Mouse (Mus musculus) left cerebral cortex, postnatal 4 days (tissue): ENCODE data around the gene Adra1d. TPM values are rescaled to one million over a fixed set of nuclear protein-coding genes. Genes with fewer than 3 reads are reported as not detected.

ENCODE experiments used
- DNase-seq: peaks from one replicate; pipeline ENCODE4 v3.0.0-alpha.2; 2022
- intact Hi-C: fragments of 180-260 bp; cut with DNase I; formaldehyde crosslinking; loops from one replicate; pipeline ENCODE4 v1.15.1; 2025
- total RNA-seq, 2 experiments: library from RNA; stranded (reverse); gene quantifications; 2 replicates each; pipeline ENCODE4 v1.2.3; 2021

The Adra1d gene
- total RNA-seq, 2 experiments from 2014 or later = 2.6 to 4.5 TPM

DNA sequence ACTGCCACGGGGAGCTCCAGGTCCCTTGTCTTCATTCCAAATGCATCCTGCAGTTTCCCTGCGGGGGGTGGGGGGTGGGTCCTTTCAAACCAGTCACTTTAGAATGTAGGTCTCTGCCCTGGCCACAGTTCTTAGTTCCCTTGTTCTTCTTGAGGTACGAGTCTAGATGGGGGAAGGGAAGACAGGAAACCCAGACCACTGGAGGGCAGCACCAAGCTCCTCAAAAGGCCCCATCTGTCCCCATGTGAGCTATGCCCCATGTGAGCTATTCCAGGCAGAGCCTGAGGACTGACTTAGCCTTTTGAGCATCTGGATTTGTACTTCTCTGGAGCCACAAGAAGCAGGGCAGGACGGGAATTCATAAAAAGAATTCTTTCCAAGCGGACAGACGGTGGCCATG is 19.6 kb downstream of the Adra1d start:
- intact Hi-C loops = loop anchor here (10.0 kb wide), 1 partner anchor 402 kb away; no protein-coding TSS in a partner anchor
- peak; percentile 28 for DNase-seq

- intact Hi-C loops = loop anchor here (10.0 kb wide), 1 partner anchor 403 kb away; no protein-coding TSS in a partner anchor
- DNase-seq = peak; percentile 64
These were observed 20.4 kb downstream of the Adra1d start for GRCm38 (mm10) chr2:131541686-131542085.

DNA sequence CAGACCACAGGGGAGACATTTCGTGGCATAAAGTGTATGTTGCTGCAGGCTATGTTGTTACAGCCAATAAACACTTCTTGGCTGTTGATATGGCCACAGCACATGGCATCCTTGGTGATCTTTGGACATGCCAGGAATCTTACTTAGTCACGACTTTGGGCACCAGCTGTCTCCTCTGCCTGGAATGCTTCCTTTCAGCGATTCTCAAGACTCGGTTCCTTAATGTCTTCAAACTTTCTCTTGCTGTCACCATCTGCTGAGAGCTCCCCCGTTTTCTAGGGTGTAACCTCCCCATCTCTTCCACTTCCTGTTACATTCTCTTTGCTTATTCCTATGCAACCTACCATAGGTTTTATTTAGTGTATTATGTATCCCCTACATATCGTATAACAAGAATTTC is 22.3 kb downstream of the Adra1d start:
- intact Hi-C loops = loop anchor here (10.0 kb wide), 1 partner anchor 405 kb away; no protein-coding TSS in a partner anchor

GRCm38 (mm10) chr2:131538341-131538740 is 23.7 kb downstream of the Adra1d start:
- intact Hi-C loops = no loop called here
- DNase-seq = peak; percentile 59

More for the DNA sequence above, 22.3 kb downstream of the Adra1d start:
- no peak for DNase-seq

DNA sequence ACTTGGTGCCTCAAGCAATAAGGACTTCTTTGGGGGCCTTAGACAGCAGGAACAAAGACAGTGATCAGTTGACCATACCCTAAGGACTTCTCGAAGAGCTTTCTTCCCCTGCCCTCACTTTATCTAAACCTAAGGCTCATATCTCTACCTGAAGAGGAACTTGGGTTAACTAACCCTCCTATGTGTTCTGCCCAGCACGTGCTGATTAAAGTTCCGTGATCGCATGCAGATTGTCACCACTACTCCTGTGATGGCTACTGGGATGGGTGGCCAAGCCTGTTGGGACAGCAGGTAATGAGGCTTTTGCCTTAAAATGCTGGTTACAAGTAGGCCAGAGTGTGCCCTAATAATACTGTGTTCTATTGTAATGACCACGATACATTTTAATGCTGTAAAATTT is 26.9 kb downstream of the Adra1d start:
- intact Hi-C loops = no loop called here
- no peak for DNase-seq

DNA sequence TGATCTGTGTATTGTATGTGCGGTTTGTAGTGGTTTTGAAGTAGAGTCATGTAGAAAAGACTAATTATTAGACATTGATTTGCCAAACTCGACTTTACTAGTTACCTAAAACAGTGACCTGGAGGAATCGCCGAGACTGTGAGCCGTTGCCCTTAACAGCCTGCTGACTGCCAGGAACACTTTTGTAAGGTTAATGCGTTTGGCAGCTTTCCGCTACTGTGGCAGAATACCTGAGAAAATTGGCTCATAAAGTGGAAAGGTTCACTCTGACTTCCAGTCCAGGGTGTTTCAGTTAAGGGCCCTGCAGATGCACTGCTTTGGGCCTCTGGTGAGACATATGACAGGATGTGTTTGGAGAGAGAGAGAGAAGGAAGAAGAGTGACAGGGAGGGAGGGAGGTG is 30.8 kb downstream of the Adra1d start:
- intact Hi-C loops = no loop called here
- no peak for DNase-seq

DNA sequence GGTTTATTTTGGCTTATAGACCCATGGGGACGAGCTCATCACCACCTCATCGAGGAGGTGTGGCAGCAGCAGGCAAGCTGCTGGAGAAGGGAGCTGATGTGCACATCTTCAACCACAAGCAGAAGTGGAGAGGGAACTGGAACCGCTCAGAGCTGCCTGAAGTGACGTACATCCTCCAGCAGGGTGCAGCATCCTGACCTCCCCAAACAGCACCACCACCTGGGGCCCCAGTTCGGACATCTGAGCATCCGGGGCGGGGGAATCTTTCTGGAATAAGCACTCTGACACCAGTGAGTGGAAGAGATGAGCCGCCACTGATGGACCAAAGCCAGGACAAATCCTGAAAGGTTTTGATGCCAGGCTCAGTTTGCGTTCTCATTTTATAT is 31.5 kb downstream of the Adra1d start:
- DNase-seq = peak; percentile 72
- intact Hi-C loops = no loop called here

- intact Hi-C loops = loop anchor here (5.0 kb wide), 1 partner anchor 108 kb away; no protein-coding TSS in a partner anchor
- peak; percentile 61 for DNase-seq
These were observed 32.0 kb downstream of the Adra1d start for GRCm38 (mm10) chr2:131529898-131530622.

- peak; percentile 34 for DNase-seq
- intact Hi-C loops = loop anchor here (5.0 kb wide), 1 partner anchor 105 kb away; no protein-coding TSS in a partner anchor
These were observed 35.0 kb downstream of the Adra1d start for GRCm38 (mm10) chr2:131527061-131527460.

DNA sequence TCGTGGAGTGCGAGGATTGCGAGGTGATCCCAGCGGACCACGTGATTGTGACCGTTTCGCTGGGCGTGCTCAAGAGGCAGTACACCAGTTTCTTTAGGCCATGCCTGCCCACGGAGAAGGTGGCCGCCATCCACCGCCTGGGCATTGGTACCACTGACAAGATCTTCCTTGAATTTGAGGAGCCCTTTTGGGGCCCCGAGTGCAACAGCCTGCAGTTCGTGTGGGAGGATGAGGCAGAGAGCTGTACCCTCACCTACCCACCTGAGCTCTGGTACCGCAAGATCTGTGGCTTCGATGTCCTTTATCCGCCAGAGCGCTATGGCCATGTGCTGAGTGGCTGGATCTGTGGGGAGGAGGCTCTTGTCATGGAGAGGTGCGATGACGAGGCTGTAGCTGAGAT is 41.3 kb downstream of the Adra1d start:
- DNase-seq = no peak
- intact Hi-C loops = no loop called here

- DNase-seq = no peak
- intact Hi-C loops = no loop called here
These were observed 43.3 kb downstream of the Adra1d start for GRCm38 (mm10) chr2:131518790-131519189.

- intact Hi-C loops = no loop called here
- DNase-seq = no peak
These were observed 44.5 kb downstream of the Adra1d start for GRCm38 (mm10) chr2:131517550-131517949.

DNA sequence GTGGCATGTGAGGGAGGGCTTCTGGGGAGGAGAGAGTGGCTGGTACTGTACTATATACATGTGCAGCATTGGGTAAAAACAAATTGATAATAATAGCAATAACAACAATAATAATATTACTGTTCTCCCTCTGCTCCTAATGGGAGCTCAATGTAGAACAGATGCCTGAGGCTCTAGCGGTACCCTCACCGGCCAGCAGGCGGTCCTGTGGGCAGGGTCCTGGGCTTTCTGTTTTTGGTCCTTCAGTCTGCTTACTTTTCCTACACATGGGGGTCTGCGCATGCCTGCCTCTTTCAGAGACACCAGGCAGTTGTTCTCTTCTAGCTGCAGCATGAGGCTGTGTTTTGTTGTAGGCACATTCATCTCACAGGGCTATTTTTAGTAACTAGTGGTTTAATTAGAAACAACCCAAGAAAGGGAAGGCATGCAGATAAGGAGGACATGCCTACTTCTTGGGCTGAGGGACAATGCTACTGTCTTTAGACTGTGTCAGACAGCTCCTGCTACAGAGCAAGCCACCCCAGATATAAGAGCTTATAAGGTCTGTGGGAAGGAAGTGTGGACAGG is 47.9 kb downstream of the Adra1d start:
- intact Hi-C loops = loop anchor here (5.0 kb wide), 1 partner anchor 92 kb away; no protein-coding TSS in a partner anchor

DNA sequence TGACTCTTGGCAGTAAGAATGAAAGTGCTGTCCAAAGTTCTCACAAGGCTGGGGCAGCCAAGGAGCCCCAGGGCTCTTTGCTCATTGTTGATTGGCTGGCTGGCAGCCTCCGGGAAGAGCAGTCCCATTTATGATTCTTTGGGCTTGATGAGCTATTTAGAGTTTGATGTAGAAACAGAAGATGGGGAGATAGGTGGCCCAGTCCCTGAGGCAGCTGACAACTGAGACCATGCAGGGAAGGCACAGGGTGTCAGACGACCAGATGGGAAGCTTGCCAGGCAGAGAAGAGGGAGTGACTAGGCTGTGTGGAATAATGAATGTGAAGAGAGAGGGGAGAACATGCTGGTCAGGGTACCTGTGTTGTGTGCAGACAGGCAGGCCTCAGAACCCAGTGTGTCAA is 48.6 kb downstream of the Adra1d start:
- intact Hi-C loops = loop anchor here (5.0 kb wide), 1 partner anchor 91 kb away; no protein-coding TSS in a partner anchor

More for the DNA sequence above, 47.9 kb downstream of the Adra1d start:
- no peak for DNase-seq

DNA sequence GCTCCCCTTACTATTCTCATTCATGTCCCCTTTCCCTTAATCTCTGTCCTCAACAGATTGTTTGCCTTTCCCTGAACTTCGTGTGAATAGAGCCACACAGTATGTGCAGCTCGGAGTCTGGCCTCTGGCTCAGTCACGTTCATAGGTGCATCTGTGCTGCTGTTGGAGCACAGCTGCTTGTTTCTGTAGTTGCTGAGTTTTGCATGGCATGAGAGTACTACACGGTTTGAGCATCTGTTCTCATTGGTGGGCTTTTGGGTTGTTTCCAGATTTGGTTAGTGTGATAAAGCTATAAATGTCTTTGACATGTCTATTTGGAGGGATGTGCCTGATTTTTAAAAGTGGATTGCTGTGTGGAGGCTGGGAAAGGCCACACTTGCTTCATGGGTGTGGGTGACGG is 51.6 kb downstream of the Adra1d start:
- intact Hi-C loops = loop anchor here (5.0 kb wide), 1 partner anchor 88 kb away; no protein-coding TSS in a partner anchor
- DNase-seq = no peak

More for the DNA sequence above, 48.6 kb downstream of the Adra1d start:
- peak; percentile 38 for DNase-seq

DNA sequence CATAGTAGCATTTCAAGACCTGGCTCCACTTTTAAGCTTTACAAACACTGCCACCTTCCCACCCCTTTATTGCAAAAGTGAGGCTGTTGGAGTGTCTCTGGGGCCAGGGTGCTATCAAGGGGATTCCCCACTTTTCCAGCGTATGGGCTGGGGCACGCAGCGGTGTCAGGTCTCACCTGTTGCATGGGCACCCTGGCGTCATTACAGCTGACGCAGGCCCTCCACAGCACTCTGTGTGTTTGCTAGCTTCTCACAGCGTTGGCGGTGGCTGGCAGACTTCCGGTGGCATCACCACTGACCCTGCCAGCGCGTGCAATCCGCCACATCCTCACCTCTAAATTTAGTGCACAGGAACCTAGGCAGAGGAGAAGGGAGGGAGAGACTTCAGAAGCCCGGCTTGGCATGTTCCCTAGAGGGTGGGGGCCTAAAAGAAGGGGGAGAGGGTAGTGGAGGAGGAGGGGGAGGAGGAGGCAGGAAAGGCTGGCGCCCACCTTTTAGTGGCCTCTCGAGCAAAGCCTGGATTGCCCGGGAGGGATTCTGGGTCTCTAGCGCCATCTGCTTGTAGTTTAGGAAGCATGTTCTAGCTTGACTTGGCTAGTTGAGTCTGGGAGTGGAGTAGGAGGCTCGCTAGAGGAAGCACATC is 52.3 kb downstream of the Adra1d start:
- peak; percentile 73 for DNase-seq
- intact Hi-C loops = loop anchor here (5.0 kb wide), 1 partner anchor 87 kb away; no protein-coding TSS in a partner anchor

DNA sequence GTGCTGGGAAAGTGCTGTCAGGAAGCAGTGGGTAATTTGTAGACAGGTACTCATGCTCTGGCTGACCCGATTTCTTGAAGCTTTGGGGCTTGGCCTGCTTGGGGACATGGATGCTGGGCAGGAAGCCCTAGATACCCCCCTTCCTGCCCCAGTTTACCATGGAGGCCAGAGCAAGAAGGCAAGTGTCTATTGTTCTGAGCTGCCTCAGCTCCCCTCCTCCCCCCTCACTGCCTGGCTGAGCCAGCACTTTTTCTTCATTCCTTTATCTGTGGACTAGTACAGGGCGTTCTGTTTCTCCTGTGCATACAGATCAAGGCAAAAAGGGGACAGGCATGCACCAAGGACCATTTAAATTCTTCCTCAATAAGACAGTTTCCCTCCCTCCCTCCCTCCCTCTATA is 53.6 kb downstream of the Adra1d start:
- DNase-seq = no peak
- intact Hi-C loops = no loop called here

GRCm38 (mm10) chr2:131506358-131506757 is 55.7 kb downstream of the Adra1d start:
- intact Hi-C loops = no loop called here
- DNase-seq = peak; percentile 72

- DNase-seq = no peak
- intact Hi-C loops = no loop called here
These were observed 56.7 kb downstream of the Adra1d start for GRCm38 (mm10) chr2:131505431-131505830.

DNA sequence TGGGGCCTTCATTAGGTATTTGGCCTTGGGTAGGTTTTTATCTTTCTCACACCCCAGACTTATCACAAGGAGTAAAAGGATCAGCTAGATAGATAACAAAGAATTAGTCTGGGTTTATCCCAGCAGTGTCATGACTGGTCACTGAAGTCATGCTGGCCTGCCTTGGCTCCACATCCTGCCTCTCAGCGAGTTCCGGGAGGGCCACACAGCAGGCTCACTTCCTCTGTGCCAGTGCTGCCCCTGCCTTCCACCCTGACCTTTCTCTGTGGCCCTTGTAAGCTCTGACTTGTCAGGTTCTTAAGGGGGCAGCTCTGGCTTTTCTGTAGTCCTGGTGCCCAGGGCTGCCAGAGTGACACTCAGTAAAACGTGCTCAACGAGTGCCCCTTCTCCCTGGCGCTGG is 59.5 kb downstream of the Adra1d start:
- no peak for DNase-seq
- intact Hi-C loops = no loop called here

GRCm38 (mm10) chr2:131501886-131502285 is 60.2 kb downstream of the Adra1d start:
- peak; percentile 38 for DNase-seq
- intact Hi-C loops = no loop called here
